Mouse (Mus musculus) thymus, postnatal 0 days (tissue): ENCODE measurements around the gene Poldip3. TPM values are rescaled to one million over a fixed set of nuclear protein-coding genes. Genes with fewer than 3 reads are reported as not detected.

Experiments used
- DNase-seq: peaks from one replicate; pipeline ENCODE4 v3.0.0-alpha.2; 2015; ENCODE audit warnings: low spot score
- polyA plus RNA-seq: library from polyadenylated mRNA; unstranded; fragments of >200 nt; fragmentation: Nextera tagmentation; extraction: Ambion mirVana; gene quantifications from 2 replicates; pipeline ENCODE4 v1.2.1, GENCODE M21; 2015

The Poldip3 gene
- polyA plus RNA-seq = 131 and 134 TPM in 2 replicates

DNA sequence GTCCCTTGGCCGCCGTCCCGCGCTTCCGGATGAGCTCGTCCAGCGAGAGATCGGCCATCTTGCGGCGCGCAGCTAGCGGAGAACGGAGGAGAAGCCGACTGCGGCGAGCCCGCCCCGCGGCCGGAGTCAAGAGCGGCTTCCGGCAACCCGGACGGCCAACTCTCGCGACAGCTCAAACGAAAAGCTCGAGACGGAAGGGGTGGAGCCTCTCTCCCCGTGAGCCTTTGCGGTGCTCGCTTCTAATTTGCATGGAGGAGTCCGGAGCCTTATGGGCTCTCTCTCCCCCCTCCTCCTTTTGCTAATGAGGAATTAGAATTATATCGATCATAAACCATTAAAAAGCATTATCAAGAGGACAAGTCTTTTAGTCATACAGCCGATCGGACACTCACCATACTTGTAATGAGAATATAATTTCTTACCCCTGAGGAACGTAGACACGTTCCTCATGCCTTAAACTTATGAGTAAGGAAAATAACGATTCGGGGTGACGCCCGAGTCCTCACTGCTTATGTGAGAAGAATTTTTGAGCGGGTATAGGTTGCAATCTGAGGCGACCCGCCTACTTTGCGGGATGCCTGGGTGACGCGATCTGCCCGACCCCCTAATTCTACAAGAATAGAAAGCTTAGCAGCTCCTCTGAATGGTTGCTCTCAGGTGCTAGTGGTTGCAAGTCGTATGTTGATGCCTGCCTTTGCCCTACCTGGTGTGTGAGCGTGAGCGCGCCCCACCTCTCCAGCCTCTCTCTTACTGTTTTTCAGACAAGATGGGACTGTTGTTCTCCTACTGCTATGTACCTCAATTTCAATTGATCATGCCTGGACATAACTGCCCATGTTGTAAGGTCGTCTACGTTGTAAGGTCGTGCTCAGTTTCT is at the start of gene Poldip3:
Gene Poldip3 (minus strand): TSS at position 189 of the 877 bp plus-strand sequence.
- DNase-seq = peak; percentile 99

- no peak for DNase-seq
Observed at GRCm38 (mm10) chr15:83193413-83193812, 44.2 kb upstream of the Poldip3 start.

DNA sequence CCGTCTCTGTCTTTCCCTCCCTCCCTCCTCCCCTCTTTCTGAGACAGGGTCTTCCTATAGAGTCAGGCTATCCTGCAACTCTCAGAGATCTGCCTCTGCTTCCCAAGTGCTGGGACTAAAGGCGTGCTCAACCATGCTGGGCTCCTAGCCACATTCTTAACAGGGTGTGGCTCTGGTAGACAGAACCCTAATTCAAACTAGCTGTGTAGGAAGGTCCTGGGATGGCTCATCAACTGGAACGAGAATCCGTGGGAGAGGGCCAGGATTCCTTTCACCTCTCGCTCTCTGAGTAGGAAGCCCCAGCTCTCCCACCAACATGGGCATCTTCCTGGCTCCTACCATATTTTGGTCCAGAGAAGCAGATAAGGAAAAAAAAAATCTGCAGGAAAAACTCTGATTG is 33.2 kb upstream of the Poldip3 start:
- DNase-seq = no peak

GRCm38 (mm10) chr15:83181800-83182330 is 32.7 kb upstream of the Poldip3 start:
- DNase-seq = no peak

DNA sequence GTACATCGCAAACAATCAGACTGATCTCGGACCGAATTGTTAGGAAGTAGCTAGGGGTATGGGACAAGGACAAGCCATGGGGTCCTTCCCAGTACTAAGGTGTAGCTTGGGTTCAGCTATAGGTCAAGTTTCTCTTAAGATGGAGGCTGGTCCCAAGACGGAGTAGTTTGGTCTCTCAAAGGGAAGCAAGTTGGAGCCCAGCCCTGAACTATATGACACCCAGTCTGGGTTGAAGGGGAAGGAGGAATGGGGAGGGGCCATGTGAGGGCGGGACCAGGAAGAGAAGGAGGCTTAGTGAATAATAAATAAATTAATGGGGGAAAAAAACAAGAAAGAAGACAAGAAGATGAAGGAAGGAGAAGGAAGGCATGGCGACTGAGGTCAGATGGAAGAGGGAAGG is 30.8 kb upstream of the Poldip3 start:
- no peak for DNase-seq

GRCm38 (mm10) chr15:83176653-83177052 is 27.5 kb upstream of the Poldip3 start:
- no peak for DNase-seq

GRCm38 (mm10) chr15:83173914-83174884 is 25.0 kb upstream of the Poldip3 start:
- DNase-seq = no peak

GRCm38 (mm10) chr15:83172492-83173429 is 23.6 kb upstream of the Poldip3 start, which contains the start of gene Cyb5r3:
Gene Cyb5r3, minus strand, starts transcription at chr15:83172592.
- no peak for DNase-seq

- peak; percentile 99 for DNase-seq
Observed at GRCm38 (mm10) chr15:83171712-83172481, 22.7 kb upstream of the Poldip3 start.

GRCm38 (mm10) chr15:83170956-83171659 is 21.9 kb upstream of the Poldip3 start:
- no peak for DNase-seq

DNA sequence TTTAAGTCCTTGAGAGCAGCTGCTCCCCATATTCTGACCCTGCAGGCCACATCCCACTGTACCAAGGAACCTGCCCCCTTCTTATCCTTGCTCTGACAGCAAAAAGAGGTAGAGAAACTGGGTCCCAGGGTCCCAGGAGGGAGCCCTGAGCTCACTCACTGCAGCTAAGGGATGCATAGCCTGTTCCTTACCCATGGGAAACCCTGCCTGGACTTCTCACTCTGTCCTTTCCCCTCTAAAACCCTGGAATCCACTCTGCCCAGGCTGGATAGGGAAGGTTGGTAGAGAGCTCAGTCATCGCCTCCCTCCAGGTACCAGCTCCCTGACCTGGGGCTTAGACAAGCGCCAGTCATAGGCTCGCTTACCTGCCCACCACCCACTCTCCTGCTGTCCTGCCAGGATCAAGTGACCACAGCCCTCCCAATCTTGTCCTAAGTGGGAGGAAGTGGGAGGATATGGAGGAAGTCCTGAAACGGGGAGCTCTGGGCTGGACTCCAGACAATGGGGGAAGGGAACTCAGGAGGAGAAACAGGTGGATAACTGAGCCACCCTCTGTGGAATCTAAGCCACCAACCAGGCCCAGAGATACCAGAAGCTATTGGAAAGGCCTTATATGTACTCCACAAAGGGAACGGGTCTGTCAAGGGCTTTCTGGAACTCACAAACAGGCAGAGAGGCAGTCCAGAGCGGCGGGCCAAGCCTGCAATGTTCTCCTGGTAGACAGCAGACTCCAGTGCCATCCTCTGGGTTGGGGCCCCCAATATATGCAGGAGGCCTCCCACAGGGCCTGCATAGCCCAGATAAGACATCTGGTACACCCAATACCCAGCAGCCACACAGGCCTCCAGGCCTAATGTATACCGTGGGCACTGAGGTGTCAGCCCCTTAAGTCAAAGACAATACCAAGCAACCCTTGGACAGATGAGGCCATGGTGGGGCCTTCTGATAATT is 20.9 kb upstream of the Poldip3 start:
- no peak for DNase-seq

DNA sequence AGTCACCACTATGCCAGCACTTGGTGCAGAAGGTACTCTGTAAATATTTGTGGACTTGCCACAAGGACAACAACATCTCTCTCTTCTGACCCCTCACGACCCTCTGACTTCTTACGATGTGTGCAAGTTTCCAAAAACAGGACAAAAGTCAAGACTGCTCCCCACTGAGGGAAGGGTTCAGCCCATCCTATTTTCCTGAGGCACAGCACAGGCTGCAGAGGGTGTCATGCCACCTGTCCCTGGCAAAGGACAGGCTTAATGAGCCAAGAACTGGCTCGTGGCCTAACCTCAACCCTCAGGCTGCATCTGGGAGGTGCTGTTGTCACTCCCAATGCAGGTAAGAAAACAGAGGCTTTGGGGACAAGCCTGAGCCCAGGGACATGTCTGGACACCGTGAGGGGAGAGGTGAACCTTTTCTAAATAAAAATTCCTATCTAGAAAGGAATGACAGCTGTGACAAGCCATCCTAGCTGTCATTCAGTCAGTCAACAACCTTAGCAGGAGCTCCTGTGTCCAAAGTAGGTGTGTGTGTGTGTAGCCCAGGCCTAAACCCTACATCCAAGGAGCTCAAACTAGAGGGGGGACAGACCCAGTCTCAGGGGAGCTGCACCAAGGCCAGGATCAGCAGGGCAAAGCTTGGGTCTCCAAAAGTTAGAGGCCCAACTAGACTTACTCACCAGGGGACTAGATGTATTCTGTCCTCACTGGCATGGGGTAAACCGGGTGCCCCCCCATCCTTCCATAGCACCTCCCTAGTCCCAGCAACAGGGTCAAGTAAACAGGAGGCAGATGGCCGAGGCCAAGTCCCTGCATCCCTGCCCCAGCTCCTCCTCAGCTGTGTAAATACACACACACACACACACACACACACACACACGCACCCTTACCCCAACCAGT is 19.9 kb upstream of the Poldip3 start:
- no peak for DNase-seq

DNA sequence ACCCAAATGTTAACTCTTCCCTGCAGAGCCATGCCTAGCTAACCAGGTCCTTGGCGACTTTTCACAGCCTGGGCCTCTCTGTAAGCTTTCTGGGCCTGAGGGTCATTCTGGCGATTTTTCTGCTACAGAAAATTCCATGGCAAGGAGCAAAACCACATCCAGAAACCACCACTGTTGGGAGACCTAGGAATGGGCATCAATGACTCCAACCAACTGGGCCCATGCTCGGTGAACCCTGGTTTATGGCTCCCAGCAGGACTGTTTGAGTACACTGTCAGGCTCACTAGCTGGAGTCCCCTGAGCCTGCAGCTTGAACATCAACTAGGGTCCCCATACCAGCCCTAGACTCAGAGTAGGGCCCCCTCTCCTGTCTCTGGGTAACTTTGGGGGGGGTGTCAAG is 19.1 kb upstream of the Poldip3 start:
- no peak for DNase-seq

DNA sequence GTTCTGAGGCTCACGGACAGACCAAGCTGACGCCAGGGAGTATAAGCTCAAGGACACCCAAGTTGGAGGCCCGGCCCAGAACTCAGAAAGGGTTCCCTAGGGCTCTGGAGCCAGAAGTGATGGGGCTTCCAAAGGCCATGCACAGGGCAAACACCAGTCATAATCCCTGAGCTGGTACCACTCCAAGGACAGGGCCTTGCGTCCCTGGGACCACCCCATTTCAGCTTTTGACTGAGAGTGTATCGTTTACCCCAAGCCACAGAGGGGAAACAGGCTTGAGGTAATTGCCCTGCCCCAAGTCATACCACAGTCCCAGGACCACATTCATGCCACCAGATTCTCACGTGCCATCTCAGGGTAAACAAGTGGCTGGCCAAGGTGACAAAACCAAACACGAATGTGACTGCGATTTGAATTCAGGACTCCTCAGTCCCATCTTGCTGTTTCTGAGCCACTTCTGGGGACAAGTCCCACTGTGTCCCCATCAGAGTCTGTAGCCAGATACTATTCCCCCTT is 18.4 kb upstream of the Poldip3 start:
- no peak for DNase-seq

DNA sequence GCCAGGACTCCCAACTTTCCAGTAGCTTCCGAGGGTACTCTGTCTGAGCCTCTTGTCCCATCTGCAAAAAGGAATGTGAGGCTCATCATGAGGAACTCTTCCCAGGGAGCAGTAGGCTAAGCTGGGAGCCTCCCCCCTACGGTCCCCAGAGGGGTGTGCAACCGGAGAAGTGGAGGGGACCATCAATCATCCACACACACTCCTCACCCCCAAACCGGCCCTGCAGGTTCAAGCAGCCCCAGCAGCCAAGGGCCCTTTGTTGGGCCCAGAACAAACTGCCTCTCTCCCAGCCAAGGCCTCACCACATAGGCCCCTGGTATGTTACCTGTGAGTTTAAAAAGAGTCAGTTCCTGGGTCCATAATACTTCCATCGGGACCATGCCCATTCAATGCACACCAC is 17.9 kb upstream of the Poldip3 start:
- DNase-seq = no peak

- DNase-seq = no peak
Observed at GRCm38 (mm10) chr15:83166642-83167041, 17.5 kb upstream of the Poldip3 start.
